10 mouse cellular contexts compared by ENCODE assay signal in the genomic region with DNA sequence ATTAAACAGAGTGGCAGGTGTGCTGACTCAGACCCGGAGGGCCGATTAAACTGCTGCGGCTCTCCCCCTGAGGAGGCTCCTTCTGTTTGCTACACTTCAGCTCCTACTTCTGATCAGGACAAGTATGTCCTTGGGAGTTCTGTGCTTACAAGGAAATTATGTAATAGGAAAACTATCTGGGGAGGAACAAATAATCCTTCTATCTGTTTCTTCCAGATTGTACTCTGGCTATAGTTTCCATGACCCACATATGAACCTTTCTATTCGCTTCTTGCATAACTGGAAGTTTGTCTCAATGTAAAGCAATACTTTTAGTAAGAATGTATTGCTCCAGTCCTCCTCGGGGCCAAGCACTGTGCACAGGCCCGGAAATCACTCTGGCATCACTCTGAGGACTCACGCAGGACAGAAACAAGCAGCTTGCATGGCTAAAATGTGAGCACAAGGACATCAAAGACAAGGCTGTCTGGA. TPM values are rescaled to one million over a fixed set of nuclear protein-coding genes. Genes with fewer than 3 reads are reported as not detected.
DNase-seq lines count a peak whose midpoint lies in the region; ATAC-seq and TF ChIP-seq lines count a peak whose summit lies in the region.
"Had no signal": no experiment of that assay in that cellular context is flagged by ENCODE, and none has a peak within 500 bp of the region (broad histone marks: within the 10 kb centered on the region; RNA-seq: fewer than 3 reads in every experiment).

No protein-coding gene starts in this region.

- no peak overlapping the region for H3K4me2 ChIP-seq in limb, embryonic 14.5 days (replicated peaks; ENCODE audit: low read depth, low read length, severe bottlenecking)
- no peak overlapping the region for H3K4me2 ChIP-seq in kidney, embryonic 15.5 days
- H3K4me2 ChIP-seq: embryonic facial prominence, embryonic 13.5 days had no signal

- WGBS in limb, embryonic 14.5 days, result 37% methylated on average over 7 of the region's 7 CpGs
- WGBS in small intestine, adult 2 months, result 28% methylated on average over 7 of the region's 7 CpGs
- 45% methylated on average over 7 of the region's 7 CpGs for WGBS in kidney, embryonic 15.5 days

- ATAC-seq in limb, embryonic 14.5 days (ENCODE audit: low FRiP score, low read depth), result peak; percentile 88
- no peak for ATAC-seq in kidney, embryonic 15.5 days (replicated peaks; ENCODE audit: low FRiP score)

- H3K27ac ChIP-seq in limb, embryonic 14.5 days (replicated peaks; ENCODE audit: low read depth, low read length), result 0 out of 2 replicates have a peak overlapping the region, but pooled peaks have one; percentile 26
- H3K27ac ChIP-seq in small intestine, adult 2 months (ENCODE audit: insufficient read depth, low read depth, low read length), result 0 out of 2 replicates have a peak overlapping the region, but pooled peaks have one; percentile 34
- H3K27ac ChIP-seq in kidney, embryonic 15.5 days, result no peak overlapping the region
- H3K27ac ChIP-seq: embryonic facial prominence, embryonic 13.5 days had no signal

- DNase-seq in cerebellum, adult 11-12 months, result peak; percentile 9
- DNase-seq in cerebellum, adult 8-10 months, result no peak
- DNase-seq in heart, adult 18-20 months, result peak; percentile 52 to 66
- DNase-seq in limb, embryonic 14.5 days (ENCODE audit: low spot score), result peak; percentile 47
- no peak for DNase-seq in right cerebral cortex, postnatal 25 days
- DNase-seq in left cerebral cortex, adult 9 months (ENCODE audit: low spot score in 2 of 2), result no peak
- DNase-seq: right cerebral cortex, postnatal 14 days had no signal

- H3K27me3 ChIP-seq in limb, embryonic 14.5 days (ENCODE audit: control insufficient read depth, insufficient read depth, low read length), result no peaks in the 10 kb centered on the region
- no peaks in the 10 kb centered on the region for H3K27me3 ChIP-seq in small intestine, adult 2 months (ENCODE audit: control insufficient read depth, insufficient read depth, low read length)
- no peaks in the 10 kb centered on the region for H3K27me3 ChIP-seq in kidney, embryonic 15.5 days
- H3K27me3 ChIP-seq: embryonic facial prominence, embryonic 13.5 days had no signal

- no peak overlapping the region for H3K4me3 ChIP-seq in limb, embryonic 14.5 days (replicated peaks; ENCODE audit: low read length)
- H3K4me3 ChIP-seq in small intestine, adult 2 months (ENCODE audit: low read depth, low read length), result no peak overlapping the region
- no peak overlapping the region for H3K4me3 ChIP-seq in kidney, embryonic 15.5 days (replicated peaks)
- H3K4me3 ChIP-seq: embryonic facial prominence, embryonic 13.5 days had no signal

- no peaks in the 10 kb centered on the region for H3K36me3 ChIP-seq in limb, embryonic 14.5 days (ENCODE audit: control insufficient read depth, insufficient read depth, low read length)
- H3K36me3 ChIP-seq in small intestine, adult 2 months (ENCODE audit: control insufficient read depth, insufficient read depth, low read length), result no peaks in the 10 kb centered on the region
- H3K36me3 ChIP-seq in kidney, embryonic 15.5 days, result no peaks in the 10 kb centered on the region
- H3K36me3 ChIP-seq: embryonic facial prominence, embryonic 13.5 days had no signal

- no peak for TF ChIP-seq POLR2A in limb, embryonic 14.5 days (IDR thresholded peaks at IDR 0.05; ENCODE audit: borderline replicate concordance, extremely low read depth, insufficient read depth, insufficient read length)
- TF ChIP-seq POLR2A in small intestine, adult 2 months (IDR thresholded peaks at IDR 0.05; ENCODE audit: low read depth, low read length), result no peak

- no peak for TF ChIP-seq CTCF in small intestine, adult 2 months (IDR thresholded peaks at IDR 0.05; ENCODE audit: extremely low read depth, insufficient read length, insufficient replicate concordance, low read depth, low read length)

- H3K9ac ChIP-seq in limb, embryonic 14.5 days (ENCODE audit: low read depth, low read length, severe bottlenecking), result no peak overlapping the region
- H3K9ac ChIP-seq in kidney, embryonic 15.5 days, result no peak overlapping the region
- H3K9ac ChIP-seq: embryonic facial prominence, embryonic 13.5 days had no signal

- H3K4me1 ChIP-seq in limb, embryonic 14.5 days (ENCODE audit: control insufficient read depth, insufficient read depth, low read length), result 0 out of 2 replicates have a peak, but pooled peaks cover 5% of the 10 kb centered on the region
- peaks cover 2% of the 10 kb centered on the region; the same call in 1 of the 2 replicates for H3K4me1 ChIP-seq in small intestine, adult 2 months (ENCODE audit: control insufficient read depth, insufficient read depth, insufficient read length, low read length)
- H3K4me1 ChIP-seq in kidney, embryonic 15.5 days, result no peaks in the 10 kb centered on the region

- no peaks in the 10 kb centered on the region for H3K9me3 ChIP-seq in limb, embryonic 14.5 days (ENCODE audit: control insufficient read depth, low read length)
- no peaks in the 10 kb centered on the region for H3K9me3 ChIP-seq in kidney, embryonic 15.5 days (replicated peaks)
- H3K9me3 ChIP-seq: embryonic facial prominence, embryonic 13.5 days had no signal

RNA-seq across cellular contexts. Expression of a gene that starts 43.9 kb away (rescaled TPM):
- total RNA-seq in heart, adult 18-20 months (2021), result 100 to 1,000 TPM; 242 to 257 TPM
- polyA plus RNA-seq in limb, embryonic 14.5 days (2012; rRNA removed), result 38.9 and 53.3 TPM in 2 replicates
- polyA plus RNA-seq in limb, embryonic 14.5 days (2014; fragmentation: Nextera tagmentation; extraction: Ambion mirVana), result 95.5 and 104 TPM in 2 replicates
- polyA plus RNA-seq in small intestine, adult 2 months (2012; rRNA removed), result 0.95 and 1.9 TPM in 2 replicates
- 80.7 and 87.1 TPM in 2 replicates for polyA plus RNA-seq in kidney, embryonic 15.5 days (2015; fragmentation: Nextera tagmentation; extraction: Ambion mirVana)

Comparison
In these comparisons a context has a peak if more than half of its experiments do, and no peak if none do; other contexts are left out.
1. DNase-seq: peak in cerebellum, adult 11-12 months (single experiment), heart, adult 18-20 months (2 of 2) and limb, embryonic 14.5 days (single experiment); none in cerebellum, adult 8-10 months (single experiment), right cerebral cortex, postnatal 25 days (single experiment) and left cerebral cortex, adult 9 months (0 of 2).
2. RNA of a gene that starts 43.9 kb away (polyA plus RNA-seq): 38.9 to 104 TPM in limb, embryonic 14.5 days and 80.7 to 87.1 TPM in kidney, embryonic 15.5 days; 0.95 to 1.9 TPM in small intestine, adult 2 months; every median in the first group is over 10 times any median in the second.